Mouse (Mus musculus): ENCODE data around the gene Cd83. TPM values are rescaled to one million over a fixed set of nuclear protein-coding genes. Genes with fewer than 3 reads are reported as not detected.

Cd83 gene
- polyA plus RNA-seq, 1 experiment from 2014 or later: 5.9 TPM

GRCm38 (mm10) chr13:43798655-43799054 lies 14.1 kb downstream of the Cd83 start:
- WGBS: 87% methylated on average over 4 of the region's 4 CpGs
- Histone ChIP-seq H3K4me2 (no peak overlapping the region), H3K9ac (no peak overlapping the region), H3K4me3 (no peak overlapping the region), H3K9me3 (no peaks in the 10 kb centered on the region; the same call in 1 of the 2 replicates), H3K36me3 (0 out of 2 replicates have a peak, but pooled peaks cover 4% of the 10 kb centered on the region), H3K27me3 (no peaks in the 10 kb centered on the region), H3K27ac (no peak overlapping the region), H3K4me1 (0 out of 2 replicates have a peak, but pooled peaks cover 5% of the 10 kb centered on the region)
- ATAC-seq (ENCODE audit: insufficient number of reproducible peaks, insufficient read depth, low FRiP score, low TSS enrichment, low read depth): no peak

- Histone ChIP-seq H3K4me2 (no peak overlapping the region), H3K4me1 (0 out of 2 replicates have a peak, but pooled peaks cover 4% of the 10 kb centered on the region), H3K36me3 (0 out of 2 replicates have a peak, but pooled peaks cover 4% of the 10 kb centered on the region), H3K4me3 (no peak overlapping the region), H3K9ac (no peak overlapping the region), H3K27me3 (no peaks in the 10 kb centered on the region), H3K9me3 (no peaks in the 10 kb centered on the region; the same call in 1 of the 2 replicates), H3K27ac (no peak overlapping the region)
- no peak for ATAC-seq (ENCODE audit: insufficient number of reproducible peaks, insufficient read depth, low FRiP score, low TSS enrichment, low read depth)
Measured at GRCm38 (mm10) chr13:43800136-43800535, 15.6 kb downstream of the Cd83 start.

GRCm38 (mm10) chr13:43801961-43802360 lies 17.4 kb downstream of the Cd83 start:
- ATAC-seq (ENCODE audit: insufficient number of reproducible peaks, insufficient read depth, low FRiP score, low TSS enrichment, low read depth): no peak
- WGBS: 65% methylated on average over 3 of the region's 3 CpGs

GRCm38 (mm10) chr13:43802361-43803137 lies 18.0 kb downstream of the Cd83 start:
- H3K9ac ChIP-seq: no peak overlapping the region
- WGBS: 86% methylated on average over 8 of the region's 8 CpGs
- H3K27ac ChIP-seq: no peak overlapping the region
- no peaks in the 10 kb centered on the region for H3K27me3 ChIP-seq
- no peaks in the 10 kb centered on the region; the same call in 1 of the 2 replicates for H3K9me3 ChIP-seq
- H3K4me1 ChIP-seq: peaks cover 9% of the 10 kb centered on the region; the same call in 1 of the 2 replicates
- H3K4me3 ChIP-seq: no peak overlapping the region
- 0 out of 2 replicates have a peak, but pooled peaks cover 4% of the 10 kb centered on the region for H3K36me3 ChIP-seq
- no peak overlapping the region for H3K4me2 ChIP-seq
- ATAC-seq (ENCODE audit: insufficient number of reproducible peaks, insufficient read depth, low FRiP score, low TSS enrichment, low read depth): no peak

More at GRCm38 (mm10) chr13:43801961-43802360, 17.4 kb downstream of the Cd83 start:
- Histone ChIP-seq H3K36me3 (0 out of 2 replicates have a peak, but pooled peaks cover 4% of the 10 kb centered on the region), H3K27me3 (no peaks in the 10 kb centered on the region), H3K4me3 (no peak overlapping the region), H3K9me3 (no peaks in the 10 kb centered on the region; the same call in 1 of the 2 replicates), H3K27ac (no peak overlapping the region), H3K4me1 (peaks cover 6% of the 10 kb centered on the region; the same call in 1 of the 2 replicates), H3K4me2 (no peak overlapping the region), H3K9ac (no peak overlapping the region)

- H3K27ac ChIP-seq: no peak overlapping the region
- no peak overlapping the region for H3K4me2 ChIP-seq
- H3K9ac ChIP-seq: no peak overlapping the region
- no peaks in the 10 kb centered on the region for H3K27me3 ChIP-seq
- H3K4me3 ChIP-seq: no peak overlapping the region
- 92% methylated on average over 3 of the region's 3 CpGs for WGBS
- H3K4me1 ChIP-seq: peaks cover 9% of the 10 kb centered on the region; the same call in 1 of the 2 replicates
- ATAC-seq (ENCODE audit: insufficient number of reproducible peaks, insufficient read depth, low FRiP score, low TSS enrichment, low read depth): no peak
- 0 out of 2 replicates have a peak, but pooled peaks cover 4% of the 10 kb centered on the region for H3K36me3 ChIP-seq
- H3K9me3 ChIP-seq: no peaks in the 10 kb centered on the region; the same call in 1 of the 2 replicates
Measured at GRCm38 (mm10) chr13:43804648-43805047, 20.1 kb downstream of the Cd83 start.

GRCm38 (mm10) chr13:43805159-43805758 lies 20.7 kb downstream of the Cd83 start:
- 77% methylated on average over 5 of the region's 5 CpGs for WGBS

GRCm38 (mm10) chr13:43806371-43807271 lies 22.0 kb downstream of the Cd83 start:
- Histone ChIP-seq H3K36me3 (0 out of 2 replicates have a peak, but pooled peaks cover 3% of the 10 kb centered on the region), H3K27me3 (no peaks in the 10 kb centered on the region), H3K27ac (no peak overlapping the region), H3K4me2 (no peak overlapping the region), H3K9ac (no peak overlapping the region), H3K4me1 (peaks cover 9% of the 10 kb centered on the region; the same call in 1 of the 2 replicates), H3K9me3 (no peaks in the 10 kb centered on the region; the same call in 1 of the 2 replicates), H3K4me3 (no peak overlapping the region)
- WGBS: 56% methylated on average over 14 of the region's 14 CpGs
- no peak for ATAC-seq (ENCODE audit: insufficient number of reproducible peaks, insufficient read depth, low FRiP score, low TSS enrichment, low read depth)

More at GRCm38 (mm10) chr13:43805159-43805758, 20.7 kb downstream of the Cd83 start:
- H3K36me3 ChIP-seq: 0 out of 2 replicates have a peak, but pooled peaks cover 4% of the 10 kb centered on the region
- no peak overlapping the region for H3K27ac ChIP-seq
- no peak overlapping the region for H3K4me2 ChIP-seq
- no peak overlapping the region for H3K4me3 ChIP-seq
- no peaks in the 10 kb centered on the region for H3K27me3 ChIP-seq
- H3K9ac ChIP-seq: no peak overlapping the region
- H3K9me3 ChIP-seq: no peaks in the 10 kb centered on the region; the same call in 1 of the 2 replicates
- no peak for ATAC-seq (ENCODE audit: insufficient number of reproducible peaks, insufficient read depth, low FRiP score, low TSS enrichment, low read depth)
- peaks cover 9% of the 10 kb centered on the region; the same call in 1 of the 2 replicates for H3K4me1 ChIP-seq

- Histone ChIP-seq H3K27ac (no peak overlapping the region), H3K36me3 (no peaks in the 10 kb centered on the region), H3K27me3 (no peaks in the 10 kb centered on the region), H3K4me3 (no peak overlapping the region), H3K4me1 (peaks cover 9% of the 10 kb centered on the region; the same call in 1 of the 2 replicates), H3K4me2 (no peak overlapping the region), H3K9me3 (no peaks in the 10 kb centered on the region), H3K9ac (no peak overlapping the region)
- ATAC-seq (ENCODE audit: insufficient number of reproducible peaks, insufficient read depth, low FRiP score, low TSS enrichment, low read depth): no peak
- 84% methylated on average over 3 of the region's 3 CpGs for WGBS
Measured at GRCm38 (mm10) chr13:43807272-43807675, 22.7 kb downstream of the Cd83 start.

- 80% methylated on average over 6 of the region's 6 CpGs for whole genome bisulfite sequencing
- no peak overlapping the region for H3K27ac ChIP-seq
- H3K4me2 ChIP-seq: no peak overlapping the region
- H3K36me3 ChIP-seq: no peaks in the 10 kb centered on the region
- H3K4me1 ChIP-seq: peaks cover 9% of the 10 kb centered on the region; the same call in 1 of the 2 replicates
- H3K9me3 ChIP-seq: no peaks in the 10 kb centered on the region
- no peak overlapping the region for H3K4me3 ChIP-seq
- no peaks in the 10 kb centered on the region for H3K27me3 ChIP-seq
- no peak for ATAC-seq (ENCODE audit: insufficient number of reproducible peaks, insufficient read depth, low FRiP score, low TSS enrichment, low read depth)
- no peak overlapping the region for H3K9ac ChIP-seq
Measured at GRCm38 (mm10) chr13:43810621-43811020, 26.0 kb downstream of the Cd83 start.

GRCm38 (mm10) chr13:43811835-43812234 lies 27.3 kb downstream of the Cd83 start:
- H3K9me3 ChIP-seq: no peaks in the 10 kb centered on the region
- no peaks in the 10 kb centered on the region for H3K27me3 ChIP-seq
- peaks cover 4% of the 10 kb centered on the region; the same call in 1 of the 2 replicates for H3K4me1 ChIP-seq
- H3K36me3 ChIP-seq: no peaks in the 10 kb centered on the region
- no peak overlapping the region for H3K9ac ChIP-seq
- WGBS: 80% methylated on average over 3 of the region's 3 CpGs
- no peak overlapping the region for H3K4me3 ChIP-seq
- no peak for ATAC-seq (ENCODE audit: insufficient number of reproducible peaks, insufficient read depth, low FRiP score, low TSS enrichment, low read depth)
- H3K4me2 ChIP-seq: no peak overlapping the region
- H3K27ac ChIP-seq: no peak overlapping the region

- Histone ChIP-seq H3K36me3 (no peaks in the 10 kb centered on the region), H3K4me2 (no peak overlapping the region), H3K4me1 (no peaks in the 10 kb centered on the region), H3K9me3 (no peaks in the 10 kb centered on the region), H3K9ac (no peak overlapping the region), H3K27me3 (no peaks in the 10 kb centered on the region), H3K27ac (no peak overlapping the region), H3K4me3 (no peak overlapping the region)
- ATAC-seq (ENCODE audit: insufficient number of reproducible peaks, insufficient read depth, low FRiP score, low TSS enrichment, low read depth): no peak
- WGBS: 88% methylated on average over 8 of the region's 8 CpGs
Measured at GRCm38 (mm10) chr13:43813431-43813830, 28.9 kb downstream of the Cd83 start.

All from embryonic facial prominence, embryonic 13.5 days (tissue).